Mouse (Mus musculus): ENCODE data around the gene Krt2.

Gene Krt2

DNA sequence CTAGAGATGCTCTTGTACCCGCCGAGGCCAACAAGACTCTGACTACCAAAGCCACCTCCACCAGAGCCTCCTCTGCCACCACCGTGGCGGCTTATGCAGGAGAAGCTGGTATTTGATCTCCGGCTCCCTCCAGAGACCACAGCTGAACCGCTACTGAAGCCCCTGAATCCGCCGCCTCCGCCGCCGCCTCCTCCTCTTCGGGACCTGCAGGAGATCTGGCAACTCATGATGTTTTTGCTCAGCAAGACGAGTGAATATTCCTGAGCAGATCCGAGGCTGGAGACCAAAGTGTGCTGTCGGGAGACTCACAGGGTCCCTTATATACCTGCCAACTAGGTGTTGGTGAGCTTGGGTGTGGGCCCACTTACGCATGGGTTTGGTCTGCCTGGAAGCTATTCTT is at the start of gene Krt2:
Krt2 (minus strand) TSS at position 295 of the 400 bp plus-strand sequence.
- DNase-seq, result peak; percentile 22

DNA sequence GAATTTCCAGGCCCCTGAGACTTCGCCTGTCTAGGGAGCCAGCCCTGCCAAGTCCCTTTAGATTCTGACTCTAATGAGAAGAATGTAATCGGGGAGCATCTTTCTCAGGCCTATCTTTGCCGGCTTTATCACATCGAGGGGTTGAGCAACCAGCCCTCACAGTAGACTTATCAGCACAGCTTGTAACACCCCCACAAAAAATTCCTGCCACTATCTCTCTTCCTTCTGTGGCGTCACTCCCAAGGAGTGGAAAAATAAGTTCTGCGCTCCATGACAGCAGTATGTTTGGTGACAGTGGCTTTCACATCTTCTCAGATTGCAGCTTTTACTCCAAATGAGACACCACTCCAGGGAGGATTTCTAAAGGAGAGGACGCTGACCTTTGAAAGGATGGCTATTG is 48.8 kb upstream of the Krt2 start:
- peak; percentile 56 for DNase-seq

DNA sequence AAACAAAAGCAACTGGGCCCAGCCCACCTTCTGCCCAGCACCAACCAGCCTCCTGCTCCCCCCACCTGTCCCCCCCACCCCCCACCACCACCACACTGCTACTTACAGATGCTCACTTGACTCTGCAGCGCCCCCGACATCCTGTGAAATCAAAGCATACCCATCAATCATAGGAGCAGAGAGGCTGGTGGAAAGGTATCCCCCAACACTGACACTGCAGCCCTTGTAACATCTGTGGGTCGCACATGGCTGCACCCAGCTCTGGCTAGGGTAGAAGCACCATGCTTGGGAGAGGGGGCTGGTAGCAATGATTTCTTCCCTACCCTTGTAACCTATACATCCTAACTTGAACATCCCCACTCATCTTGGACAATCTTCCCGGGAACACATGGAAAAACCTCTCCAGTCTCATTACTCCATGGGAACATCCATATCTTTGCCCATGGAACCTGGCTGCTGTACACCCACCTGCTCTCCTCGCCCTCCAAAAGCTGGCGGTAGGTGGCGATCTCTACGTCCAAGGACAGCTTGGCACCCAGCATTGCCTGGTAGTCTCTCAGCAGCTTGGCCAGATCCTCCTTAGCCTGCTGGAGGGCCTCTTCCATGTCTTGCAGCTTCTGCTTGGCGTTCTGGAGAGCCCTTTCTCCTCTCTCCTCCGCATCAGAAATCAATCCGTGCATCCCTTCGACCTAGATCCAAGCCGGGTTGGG is 42.6 kb upstream of the Krt2 start:
- no peak for DNase-seq

DNA sequence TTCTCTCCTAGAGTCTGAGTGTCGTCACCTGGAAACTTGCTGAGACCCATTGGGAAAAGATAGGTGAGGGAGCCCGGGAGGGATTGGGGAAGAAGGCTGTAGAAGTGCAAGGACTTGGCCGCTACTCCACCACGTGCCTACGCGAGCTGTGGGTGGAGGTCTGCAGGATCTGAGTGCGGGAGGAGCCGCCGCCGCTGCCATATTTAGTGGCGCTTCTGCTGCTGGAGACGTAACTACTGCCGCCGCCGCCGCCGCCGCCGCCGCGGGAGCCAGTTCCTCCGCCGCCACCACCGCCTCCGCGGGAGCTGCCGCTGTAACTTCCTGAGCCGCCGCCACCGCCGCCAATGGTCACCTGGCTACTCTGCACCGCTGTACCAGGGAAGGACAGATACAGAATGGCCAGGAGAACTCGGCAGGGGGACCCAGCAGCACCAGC is 41.8 kb upstream of the Krt2 start:
- peak; percentile 40 for DNase-seq

DNA sequence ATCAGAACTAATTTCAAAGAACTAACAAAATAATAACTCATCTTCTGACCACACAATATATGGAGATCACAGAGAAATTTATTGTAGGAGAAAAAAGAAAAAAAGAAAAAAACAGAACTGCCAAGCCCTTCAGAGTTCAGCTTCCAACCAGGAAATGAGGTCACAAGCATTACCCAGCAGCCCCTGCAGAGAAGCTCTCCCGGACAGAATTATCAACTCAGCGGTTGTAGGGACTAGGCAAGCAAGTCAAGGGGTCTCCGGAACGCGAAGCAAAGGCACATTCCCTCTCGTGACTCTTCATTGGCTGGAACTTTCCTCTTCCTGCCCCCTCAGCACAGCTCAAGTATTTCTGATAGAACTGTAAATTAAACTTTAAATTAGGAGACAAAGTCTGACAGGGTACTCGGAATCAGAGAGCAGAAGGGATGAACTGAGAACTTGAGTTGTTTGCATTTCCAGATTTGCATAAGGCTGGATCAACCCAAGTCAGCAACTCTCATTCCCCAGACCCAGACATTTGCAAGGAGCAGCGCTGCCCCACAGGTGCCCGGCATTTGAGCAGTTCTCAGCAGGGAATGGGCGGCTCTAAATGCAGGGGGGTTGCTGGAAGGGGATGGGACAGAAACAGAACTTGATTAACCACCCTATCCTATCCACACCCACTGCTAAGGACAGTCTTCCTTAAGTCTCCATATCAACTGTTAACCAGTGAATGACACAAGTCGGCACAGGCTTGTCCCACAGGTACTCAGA is 40.9 kb upstream of the Krt2 start:
- no peak for DNase-seq

DNA sequence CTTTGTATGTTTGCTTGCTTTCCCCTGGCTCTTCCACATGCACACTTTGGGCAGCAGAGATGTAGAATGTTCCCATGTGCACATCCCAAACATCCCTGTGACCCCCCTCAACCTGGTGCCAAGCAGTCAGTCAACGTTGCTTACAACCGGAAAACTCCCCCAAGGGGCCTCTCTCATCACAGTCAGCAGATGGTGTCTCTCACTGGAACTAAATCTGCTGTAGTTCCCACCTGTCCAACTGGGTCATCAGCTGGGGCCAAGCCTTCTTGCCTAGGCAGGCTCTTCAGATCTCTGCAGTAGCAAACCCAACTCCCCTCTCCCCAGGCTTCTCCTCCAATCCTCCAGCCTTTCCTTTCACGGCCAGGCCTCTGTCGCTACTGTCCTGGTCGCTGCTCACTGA is 38.7 kb upstream of the Krt2 start:
- DNase-seq, result no peak

DNA sequence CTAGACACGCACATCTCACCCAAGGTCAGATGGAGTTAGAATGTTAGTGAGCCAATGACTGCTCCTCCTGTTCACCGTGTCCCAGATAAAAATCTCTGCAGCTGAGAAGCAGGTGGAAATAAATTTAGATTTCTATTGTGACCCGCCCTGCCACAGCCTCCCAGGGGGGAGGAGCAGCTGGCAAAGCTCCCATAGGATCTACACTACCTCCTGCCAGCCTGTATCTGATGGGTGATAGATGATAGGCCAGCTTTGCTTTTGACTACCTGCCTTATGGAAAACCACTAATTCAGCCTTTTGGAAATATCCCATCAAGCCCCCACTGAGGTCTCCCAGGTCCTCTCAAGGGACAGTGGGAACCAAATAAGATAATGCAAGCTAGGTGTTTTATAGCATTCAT is 37.8 kb upstream of the Krt2 start:
- DNase-seq, result no peak

DNA sequence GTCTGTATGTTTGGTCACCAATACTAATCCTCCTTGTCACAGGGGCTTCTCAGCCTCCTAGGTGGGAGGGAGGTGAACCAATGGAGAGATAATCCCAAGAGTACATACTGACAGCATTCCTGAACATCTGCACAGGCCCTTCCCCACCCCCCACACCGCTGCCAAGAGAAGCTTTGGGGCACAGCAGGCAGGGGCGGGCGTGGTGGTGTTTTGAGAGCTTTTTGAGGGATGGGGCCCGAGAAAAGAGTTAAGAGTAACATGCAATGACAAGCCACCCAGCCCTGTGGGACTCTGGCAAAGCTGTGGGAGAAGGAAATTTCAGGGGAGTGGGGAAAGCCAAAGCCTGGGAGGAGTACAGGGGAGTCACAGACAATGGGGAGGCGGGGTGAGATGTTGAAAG is 36.3 kb upstream of the Krt2 start:
- no peak for DNase-seq

DNA sequence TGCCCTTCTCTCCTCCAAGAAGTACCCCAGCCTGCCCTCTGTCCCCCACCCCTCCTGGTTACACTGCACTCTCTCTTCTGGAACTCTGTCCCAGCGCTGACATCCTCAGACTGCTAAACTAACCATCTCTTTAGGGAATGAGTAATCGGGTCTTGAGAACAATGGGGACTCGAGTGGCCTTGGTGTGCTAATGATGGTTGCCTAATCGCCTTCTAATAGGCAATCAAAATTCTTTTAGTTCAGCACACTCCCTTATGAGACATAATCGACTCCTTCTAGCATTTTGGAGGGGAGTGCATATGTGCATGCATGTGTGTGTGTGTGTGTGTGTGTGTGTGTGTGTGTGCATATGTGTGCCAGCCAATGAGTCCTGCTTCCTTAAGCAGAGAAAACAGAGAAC is 34.6 kb upstream of the Krt2 start:
- DNase-seq, result no peak

DNA sequence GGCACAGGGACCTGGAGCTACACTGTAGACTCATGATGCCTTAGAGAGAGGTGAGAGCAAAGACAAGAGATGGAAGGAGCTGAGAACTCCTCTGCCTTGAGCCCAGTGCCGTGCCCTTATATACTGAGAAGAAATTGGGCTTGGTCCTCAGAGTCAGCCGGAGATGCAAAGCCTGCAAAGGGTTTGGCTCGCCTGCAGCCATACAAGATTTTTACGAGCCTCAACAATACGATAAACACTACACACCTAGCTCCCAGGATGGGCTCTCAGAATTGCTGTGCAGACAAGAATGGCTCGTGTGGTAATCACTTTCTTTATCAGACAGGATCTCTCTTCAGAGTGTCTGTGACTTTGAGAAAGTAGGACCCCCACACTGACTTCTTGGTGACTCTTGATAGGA is 32.7 kb upstream of the Krt2 start, which contains the start of gene Krt1:
Krt1 (minus strand) TSS at position 101 of the 400 bp plus-strand sequence.
- no peak for DNase-seq

DNA sequence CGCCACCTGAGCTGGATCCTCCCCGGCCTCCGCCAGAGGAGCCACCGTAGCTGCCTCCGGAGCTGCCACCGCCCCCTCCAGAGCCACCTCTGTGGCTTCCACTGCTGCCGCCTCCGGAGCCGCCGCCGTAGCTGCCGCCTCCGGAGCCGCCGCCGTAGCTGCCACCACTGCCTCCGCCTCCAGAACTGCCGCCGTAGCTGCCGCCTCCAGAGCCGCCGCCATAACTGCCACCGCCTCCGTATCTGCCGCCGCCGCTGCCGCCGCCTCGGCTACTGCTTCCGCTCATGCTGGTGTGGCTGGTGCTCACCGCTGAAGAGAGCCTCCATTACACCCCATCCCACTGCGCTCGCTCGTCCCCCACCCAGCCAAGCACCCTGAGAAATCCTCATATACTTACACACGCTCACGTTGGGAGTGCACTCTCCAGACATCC is 28.0 kb upstream of the Krt2 start:
- peak; percentile 42 for DNase-seq

DNA sequence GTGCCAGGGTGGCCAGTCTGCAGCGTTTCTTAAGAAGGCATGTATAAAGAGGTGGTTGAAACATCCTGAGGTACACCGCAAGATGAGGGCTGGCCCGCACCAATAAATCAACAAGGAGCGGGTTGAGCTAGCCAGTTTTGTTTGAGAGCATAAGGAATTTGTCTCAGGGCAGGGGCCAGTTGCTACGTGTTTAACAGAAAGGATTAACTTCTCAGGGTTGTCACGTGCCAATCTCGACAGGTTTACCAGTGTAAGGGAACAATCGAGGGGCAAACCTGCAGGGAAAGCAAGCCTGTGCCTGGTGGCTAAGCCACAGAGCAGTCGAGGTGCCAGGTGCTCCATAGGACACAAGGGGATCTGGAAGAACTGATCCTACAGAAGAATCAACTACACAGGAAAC is 25.2 kb upstream of the Krt2 start:
- no peak for DNase-seq

DNA sequence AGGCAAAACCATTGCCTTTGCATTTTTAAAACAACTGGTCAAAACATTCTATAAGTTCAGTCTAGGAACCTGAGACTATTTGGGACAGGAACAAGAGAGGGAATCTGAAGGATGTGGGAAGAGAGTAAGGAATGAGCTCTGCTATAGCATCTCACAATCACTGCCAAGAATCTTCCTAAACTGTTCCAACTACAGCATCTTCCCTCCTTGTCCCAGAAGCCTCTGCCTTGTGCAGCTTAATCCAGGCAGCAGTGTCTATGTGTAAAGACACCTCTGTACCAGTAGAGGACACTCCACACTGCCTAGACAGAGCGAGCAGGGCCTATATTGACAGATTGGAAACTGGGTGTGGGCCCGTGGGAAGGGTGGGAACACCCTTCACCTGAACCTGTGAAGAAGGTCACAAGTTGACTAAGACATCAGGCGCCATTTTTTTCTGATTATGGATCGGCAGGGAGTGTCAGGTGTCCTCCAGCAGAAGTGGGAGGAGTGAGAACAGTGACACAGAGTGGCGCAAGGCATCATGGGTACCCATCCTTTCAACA is 16.9 kb upstream of the Krt2 start:
- DNase-seq, result no peak

DNA sequence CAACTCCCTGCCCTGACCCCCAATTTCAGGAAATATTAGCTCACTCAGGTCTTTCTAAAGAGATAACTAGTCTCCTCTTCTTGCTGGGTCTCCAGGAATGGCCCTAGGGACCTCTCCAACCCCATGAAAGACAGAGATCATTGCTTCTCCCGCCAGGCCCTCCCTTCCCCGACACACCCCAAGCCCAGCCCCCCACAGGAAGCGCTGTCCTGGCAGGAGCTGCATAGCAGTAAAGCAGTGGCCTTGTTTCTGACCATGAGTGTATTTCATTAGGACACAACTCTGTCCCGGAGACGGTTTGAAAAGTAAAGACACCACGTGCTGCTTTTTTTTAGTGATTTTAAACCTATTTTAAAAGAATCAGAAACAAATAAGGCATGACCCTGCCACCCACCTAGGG is 15.2 kb upstream of the Krt2 start:
- DNase-seq, result no peak

DNA sequence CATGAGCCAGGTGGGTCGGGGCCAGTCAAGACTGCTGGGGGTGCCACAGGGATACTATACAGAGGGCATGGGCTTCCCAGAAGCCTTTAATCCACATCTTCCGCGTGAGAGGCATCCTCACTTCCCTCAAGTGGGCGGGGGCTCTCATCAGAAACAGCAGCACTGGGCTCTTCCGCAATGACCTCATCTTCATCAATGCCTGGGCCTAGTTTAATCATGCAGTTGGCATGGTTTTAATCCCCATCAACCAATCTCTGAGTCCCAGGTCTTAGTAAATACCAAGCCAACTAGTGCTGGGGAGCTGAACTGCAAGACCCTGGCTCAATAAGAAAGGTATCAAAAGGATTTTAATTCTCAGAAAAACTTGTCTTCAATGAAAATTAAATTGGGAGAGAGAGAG is 11.5 kb upstream of the Krt2 start:
- DNase-seq, result no peak

DNA sequence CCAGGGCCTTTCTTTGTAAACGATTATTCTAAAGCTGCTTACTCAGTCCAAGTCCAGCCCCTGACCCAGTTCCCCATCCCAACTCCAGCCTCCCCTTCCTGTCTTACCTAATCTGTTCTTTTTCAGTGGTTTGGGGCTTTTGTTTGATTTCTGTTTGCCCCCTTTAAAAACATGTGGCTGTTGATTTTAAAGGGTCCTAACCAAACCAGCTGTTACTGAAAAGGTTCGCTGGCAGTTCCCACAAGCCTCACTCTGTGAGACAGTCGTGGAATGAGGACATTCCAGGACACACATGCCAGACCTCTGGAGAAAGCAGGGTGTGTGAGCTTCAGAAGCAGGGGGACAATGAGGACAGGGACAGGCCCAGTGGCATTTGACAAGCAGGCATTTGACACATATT is 3.8 kb upstream of the Krt2 start:
- no peak for DNase-seq

DNA sequence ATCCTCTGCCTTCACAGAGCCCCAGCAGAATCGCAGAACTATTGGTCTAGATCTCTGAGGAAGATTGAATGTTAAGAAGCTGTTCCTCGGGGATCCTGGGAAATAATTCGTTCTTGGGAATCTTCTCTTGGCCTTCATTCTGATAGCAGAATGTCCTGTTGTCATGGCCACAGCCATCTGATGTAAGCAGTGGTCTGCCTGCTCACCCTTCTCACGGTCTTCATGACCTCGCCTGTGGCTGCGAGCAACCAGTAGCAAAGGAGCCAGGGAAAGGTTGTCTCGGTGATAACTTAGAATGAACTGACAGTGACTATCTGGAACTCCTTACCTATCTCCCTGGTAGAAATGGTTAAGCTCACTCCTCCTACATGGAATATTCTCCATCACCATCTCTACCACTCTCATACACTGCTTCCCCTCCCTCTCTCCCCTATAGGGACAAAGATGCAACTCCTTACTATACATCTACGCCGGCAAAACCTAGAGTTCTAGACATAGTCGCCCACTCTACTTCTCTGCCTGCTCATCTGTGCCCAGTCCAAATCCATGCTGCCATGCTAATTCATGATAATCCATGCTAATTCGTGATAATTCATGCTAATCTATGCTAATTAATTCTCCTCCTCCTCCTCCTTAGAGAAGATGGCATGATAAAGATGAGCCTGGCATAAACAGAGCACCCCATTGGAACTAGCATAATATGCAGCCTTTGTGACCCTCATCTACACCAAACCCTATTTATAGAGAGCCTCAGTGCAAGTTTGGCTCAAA is 14.7 kb downstream of the Krt2 start:
- DNase-seq, result peak; percentile 59

DNA sequence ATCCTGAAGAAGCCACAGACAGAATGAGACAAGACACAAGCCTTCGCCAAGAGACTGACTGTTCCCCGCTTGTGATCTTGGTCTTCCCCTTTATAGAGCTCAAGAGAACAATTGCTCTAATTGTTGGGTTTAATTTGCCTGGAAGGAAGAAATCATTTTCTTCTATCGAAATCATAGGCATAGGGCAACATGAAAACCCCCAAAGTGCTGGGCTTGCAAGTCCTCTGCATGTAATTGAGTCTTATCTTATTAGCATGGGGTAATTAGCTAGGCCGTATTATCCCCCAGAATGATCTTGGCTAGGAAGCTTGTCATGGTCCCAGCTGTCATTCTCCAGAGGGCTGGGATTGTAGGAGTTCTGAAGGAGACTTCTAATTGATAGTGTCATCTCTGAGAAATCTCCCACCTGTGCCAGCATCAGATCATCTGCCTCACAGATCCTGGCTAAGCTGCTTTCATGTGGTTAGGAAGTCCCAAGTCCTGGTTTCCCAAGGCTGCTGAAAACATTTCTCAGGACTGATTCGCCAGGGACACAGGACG is 15.6 kb downstream of the Krt2 start, which contains the start of gene Krt73:
Krt73 (minus strand) TSS at position 51 of the 540 bp plus-strand sequence.
- no peak for DNase-seq

DNA sequence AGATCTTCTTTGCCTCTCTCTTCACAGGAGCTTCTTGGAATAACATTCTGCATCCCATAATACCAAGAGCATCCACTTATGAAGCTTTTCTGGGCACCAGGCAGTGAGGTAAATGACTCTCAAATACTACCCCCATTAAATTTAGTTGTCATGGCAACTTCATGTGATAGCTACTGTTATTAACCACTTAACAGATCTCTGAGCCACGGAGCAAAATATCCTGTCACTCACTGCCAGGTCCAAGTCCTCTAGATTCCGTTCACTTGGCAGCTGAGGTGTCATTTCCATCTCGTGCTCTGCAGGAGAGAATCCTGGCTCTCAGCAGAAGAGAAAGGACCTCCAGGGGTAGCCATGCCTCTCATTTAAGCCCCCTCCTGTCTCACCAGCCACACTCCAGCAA is 27.1 kb downstream of the Krt2 start:
- no peak for DNase-seq

DNA sequence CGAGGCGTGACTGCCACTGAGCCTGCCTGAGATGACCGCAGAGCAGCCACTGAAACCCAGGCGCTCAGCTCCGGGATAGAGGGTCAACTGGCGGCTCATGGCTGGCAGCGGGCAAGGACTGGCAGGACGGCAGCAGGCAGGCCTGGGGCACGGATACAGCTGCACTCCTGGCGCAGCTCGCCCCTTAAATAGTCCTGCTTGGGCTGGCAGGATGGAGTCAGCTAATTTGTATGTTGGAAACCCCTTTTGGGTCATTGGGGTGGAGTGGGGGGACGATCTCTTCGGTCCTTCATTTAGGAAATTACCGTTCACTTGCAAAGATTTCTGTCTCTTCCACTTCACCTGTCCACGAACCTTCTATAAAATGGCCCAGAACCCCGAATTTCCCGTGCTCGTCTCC is 31.6 kb downstream of the Krt2 start, which contains the start of gene Krt72:
Krt72 (minus strand) TSS at position 101 of the 400 bp plus-strand sequence.
- DNase-seq, result no peak

DNA sequence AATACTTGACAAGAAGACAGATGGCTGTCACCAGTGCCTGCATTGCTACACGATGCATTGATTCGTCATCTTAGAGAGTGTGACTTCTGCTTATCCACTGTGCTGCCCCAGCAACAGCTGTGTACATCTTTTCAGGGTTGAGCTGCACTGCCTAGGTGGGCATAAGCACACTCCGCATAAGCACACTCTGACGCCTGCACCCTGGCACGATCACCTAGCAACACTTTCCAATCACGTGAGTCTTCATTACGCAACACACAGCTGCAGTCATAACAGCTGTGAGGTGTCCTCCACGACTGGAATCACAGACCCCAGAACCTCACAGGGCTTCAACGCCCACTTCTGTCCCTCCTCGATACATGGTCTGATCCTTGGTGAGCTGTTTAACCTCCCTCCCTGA is 44.5 kb downstream of the Krt2 start:
- DNase-seq, result peak; percentile 19

DNA sequence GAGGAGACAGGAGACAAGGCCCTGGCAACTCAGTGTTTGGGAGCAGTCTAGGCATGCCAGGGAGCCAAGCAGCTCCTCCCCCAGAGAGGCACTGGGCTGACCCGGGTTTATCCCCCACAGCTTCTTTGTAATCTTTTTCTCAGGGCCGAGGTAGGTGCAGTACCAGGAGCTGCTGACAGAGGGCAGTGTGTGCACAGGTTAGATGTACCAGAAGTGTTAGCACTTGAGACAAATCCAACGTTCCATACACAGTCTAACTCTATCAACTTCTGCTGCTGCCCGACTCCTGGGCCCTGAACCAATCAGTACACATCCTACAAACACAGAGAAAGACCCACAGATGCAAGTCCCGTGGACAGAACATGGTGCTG is 45.3 kb downstream of the Krt2 start:
- DNase-seq, result peak; percentile 81
